Mouse (Mus musculus) layer of hippocampus, adult 11-12 months (tissue): ENCODE data around the gene Esp34.

Experiments used
- DNase-seq: peaks from one replicate; pipeline ENCODE4 v3.0.0; 2022; ENCODE audit warnings: low spot score

The Esp34 gene

DNA sequence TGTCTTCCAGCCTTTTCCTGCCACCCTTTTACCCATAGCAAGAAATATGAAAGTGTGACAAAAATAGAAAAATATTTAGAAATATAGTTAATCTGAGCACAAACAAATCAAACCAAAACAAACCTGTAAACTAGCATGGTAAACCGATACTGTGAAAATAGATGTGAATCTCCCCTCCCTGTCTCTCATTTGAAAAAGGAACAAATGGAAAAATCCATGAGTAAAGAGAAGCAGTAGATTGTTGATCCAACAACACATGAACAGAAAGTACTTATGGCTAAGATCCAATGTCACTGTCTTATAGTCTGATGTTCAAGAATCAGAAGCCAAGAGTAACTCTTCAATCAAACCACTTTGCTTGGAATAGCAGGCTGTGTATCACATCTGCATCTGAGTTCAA, at the start of gene Esp34:
Gene Esp34 (plus strand): TSS at position 301 of the 400 bp plus-strand sequence.
- DNase-seq, result no peak

DNA sequence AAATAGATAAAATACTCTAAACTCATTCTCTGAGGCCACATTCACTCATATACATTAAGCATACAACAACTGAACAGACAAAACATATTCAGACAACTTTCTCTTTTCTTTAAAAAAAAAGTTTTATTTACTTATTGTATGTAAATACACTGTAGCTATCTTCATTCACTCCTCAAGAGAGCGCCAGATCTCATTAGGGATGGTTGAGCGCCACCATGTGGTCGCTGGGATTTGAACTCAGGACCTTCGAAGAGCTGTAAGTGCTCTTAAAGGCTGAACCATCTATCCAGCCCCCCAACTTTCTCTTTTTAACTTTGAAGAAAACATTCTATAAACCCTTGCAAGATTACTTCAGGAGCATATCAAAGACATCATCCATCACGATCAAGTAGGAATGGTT, 8.5 kb downstream of the Esp34 start:
- DNase-seq, result no peak
